Mouse (Mus musculus) hindbrain, embryonic 14.5 days (tissue): ENCODE measurements at regions not wholly inside any gene's neighbourhood (a gene's known extent, or its start where the extent isn't known, plus 50 kb on each side); places are given as distances from the start of the nearest gene placed in this dataset.

Experiments
- ATAC-seq: fragments of 200-750 bp; cut with Nextera tagmentation; 2 replicates; pipeline ENCODE4 v1.8.0; 2017; ENCODE audit warnings: moderate number of reproducible peaks, mild to moderate bottlenecking, moderate TSS enrichment, moderate library complexity; ENCODE audit not compliant: low FRiP score
- DNase-seq: peaks from one replicate; pipeline ENCODE4 v3.0.0-alpha.2; 2015; ENCODE audit warnings: low spot score
- H3K27ac ChIP-seq: fragments of 300-500 bp; sonication (generic); 2 replicates; pipeline ENCODE4 v1.5.1; 2014; ENCODE audit warnings: mild to moderate bottlenecking, moderate library complexity
- H3K27me3 ChIP-seq: fragments of 300-500 bp; sonication (generic); 2 replicates; pipeline ENCODE4 v1.6.1; 2014; ENCODE audit warnings: mild to moderate bottlenecking, low read length, mixed read lengths; ENCODE audit not compliant: control insufficient read depth, insufficient read depth
- H3K36me3 ChIP-seq: fragments of 300-500 bp; sonication (generic); replicated peaks from 2 replicates; pipeline ENCODE4 v1.6.1; 2014; ENCODE audit not compliant: control insufficient read depth, insufficient read depth
- H3K4me1 ChIP-seq: fragments of 300-500 bp; sonication (generic); replicated peaks from 2 replicates; pipeline ENCODE4 v1.6.1; 2014; ENCODE audit warnings: antibody characterized with exemption, low read length, mixed read lengths; ENCODE audit not compliant: control insufficient read depth, insufficient read depth
- H3K4me2 ChIP-seq: fragments of 300-500 bp; sonication (generic); replicated peaks from 2 replicates; pipeline ENCODE4 v1.6.1; 2014; ENCODE audit warnings: mild to moderate bottlenecking, moderate library complexity
- H3K4me3 ChIP-seq: fragments of 300-500 bp; sonication (generic); replicated peaks from 2 replicates; pipeline ENCODE4 v1.5.1; 2014; ENCODE audit warnings: mild to moderate bottlenecking, low read length
- H3K9ac ChIP-seq: fragments of 300-500 bp; sonication (generic); 2 replicates; pipeline ENCODE4 v1.6.1; 2014
- H3K9me3 ChIP-seq: fragments of 300-500 bp; sonication (generic); 2 replicates; pipeline ENCODE4 v1.6.1; 2016; ENCODE audit warnings: low read length; ENCODE audit not compliant: control insufficient read depth
- WGBS: fragments of 180-500 bp; shearing (Covaris S2); extraction: QIAGEN DNeasy Blood & Tissue Kit; methylation state at CpG from one replicate; pipeline ENCODE4 v1.1.7; 2014; 5-methylcytosine and 5-hydroxymethylcytosine counted together

DNA sequence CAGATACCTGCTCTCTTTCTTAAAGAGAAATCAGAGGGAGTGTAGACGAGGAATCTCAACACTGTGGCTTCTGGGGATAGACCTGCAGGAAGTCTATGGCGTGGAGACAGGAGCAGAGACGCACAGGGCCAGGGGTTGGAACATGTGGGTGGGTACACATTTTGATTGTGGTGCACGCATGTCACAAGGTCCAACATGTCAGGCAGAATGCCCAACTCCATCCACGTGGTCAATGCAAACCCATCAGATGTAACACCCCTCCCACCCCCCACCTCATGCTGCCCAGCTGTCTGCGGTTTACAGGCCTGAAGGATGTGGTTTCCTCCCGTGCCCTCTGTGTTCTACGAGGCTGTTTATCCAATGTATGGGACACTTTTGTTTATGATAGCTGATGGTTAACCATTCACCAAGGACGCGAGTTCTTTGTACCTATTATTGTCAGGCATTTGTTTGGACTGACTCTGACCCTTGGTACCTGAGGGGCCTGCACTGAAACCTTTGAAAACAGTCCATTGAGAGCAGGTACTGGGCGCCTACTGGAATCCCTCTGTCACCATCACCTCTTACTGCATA, 142.2 kb downstream of the Irs2 start:
- H3K9me3 ChIP-seq = no peaks in the 10 kb centered on the region
- no peak overlapping the region for H3K27ac ChIP-seq
- DNase-seq = no peak
- H3K4me1 ChIP-seq = 0 out of 2 replicates have a peak, but pooled peaks cover 8% of the 10 kb centered on the region
- H3K4me2 ChIP-seq = no peak overlapping the region
- no peak overlapping the region for H3K4me3 ChIP-seq
- no peaks in the 10 kb centered on the region for H3K36me3 ChIP-seq
- H3K27me3 ChIP-seq = no peaks in the 10 kb centered on the region
- no peak overlapping the region for H3K9ac ChIP-seq
- ATAC-seq = no peak
- 73% methylated on average over 11 of the region's 11 CpGs for WGBS

- Histone ChIP-seq H3K9me3 (no peaks in the 10 kb centered on the region), H3K27ac (0 out of 2 replicates have a peak overlapping the region, but pooled peaks have one; percentile 8), H3K4me3 (no peak overlapping the region), H3K9ac (no peak overlapping the region), H3K4me2 (no peak overlapping the region), H3K4me1 (0 out of 2 replicates have a peak, but pooled peaks cover 5% of the 10 kb centered on the region), H3K27me3 (no peaks in the 10 kb centered on the region), H3K36me3 (no peaks in the 10 kb centered on the region)
- peak; percentile 33 for DNase-seq
- 35% methylated on average over 8 of the region's 8 CpGs for WGBS
- no peak for ATAC-seq
These were observed 142.8 kb downstream of the Irs2 start for GRCm38 (mm10) chr8:10865415-10865821.

GRCm38 (mm10) chr8:10862442-10862841, 145.8 kb downstream of the Irs2 start:
- ATAC-seq (no peak), DNase-seq (no peak)
- Histone ChIP-seq H3K4me1 (0 out of 2 replicates have a peak, but pooled peaks cover 5% of the 10 kb centered on the region), H3K36me3 (no peaks in the 10 kb centered on the region), H3K27me3 (no peaks in the 10 kb centered on the region; the same call in 1 of the 2 replicates), H3K4me2 (no peak overlapping the region), H3K9ac (no peak overlapping the region), H3K4me3 (no peak overlapping the region), H3K9me3 (no peaks in the 10 kb centered on the region), H3K27ac (no peak overlapping the region)
- WGBS = 89% methylated on average over 13 of the region's 13 CpGs

DNA sequence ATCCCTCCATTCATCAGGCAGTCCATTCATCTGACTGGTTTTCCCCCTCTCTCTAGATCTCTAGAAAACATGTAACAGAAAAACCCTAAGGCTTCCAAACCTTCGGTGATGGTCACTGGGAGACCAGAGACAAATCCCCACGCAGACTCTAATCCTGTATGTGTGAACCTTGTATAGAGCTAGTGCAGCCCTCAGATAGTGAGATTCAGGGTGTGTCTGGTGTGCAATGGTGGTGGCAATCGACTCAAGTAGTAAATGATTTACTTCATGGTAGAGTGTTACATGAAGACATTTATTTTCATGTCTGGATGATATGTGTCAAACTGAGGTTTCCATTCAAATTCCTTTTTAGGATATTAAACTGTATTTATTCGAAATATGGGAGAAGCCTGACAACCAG, 147.4 kb downstream of the Irs2 start:
- Histone ChIP-seq H3K4me2 (no peak overlapping the region), H3K27ac (no peak overlapping the region), H3K4me3 (no peak overlapping the region), H3K9me3 (no peaks in the 10 kb centered on the region), H3K36me3 (no peaks in the 10 kb centered on the region), H3K4me1 (0 out of 2 replicates have a peak, but pooled peaks cover 2% of the 10 kb centered on the region), H3K9ac (no peak overlapping the region), H3K27me3 (no peaks in the 10 kb centered on the region; the same call in 1 of the 2 replicates)
- ATAC-seq = no peak
- no peak for DNase-seq
- 90% methylated on average over 4 of the region's 4 CpGs for WGBS

DNA sequence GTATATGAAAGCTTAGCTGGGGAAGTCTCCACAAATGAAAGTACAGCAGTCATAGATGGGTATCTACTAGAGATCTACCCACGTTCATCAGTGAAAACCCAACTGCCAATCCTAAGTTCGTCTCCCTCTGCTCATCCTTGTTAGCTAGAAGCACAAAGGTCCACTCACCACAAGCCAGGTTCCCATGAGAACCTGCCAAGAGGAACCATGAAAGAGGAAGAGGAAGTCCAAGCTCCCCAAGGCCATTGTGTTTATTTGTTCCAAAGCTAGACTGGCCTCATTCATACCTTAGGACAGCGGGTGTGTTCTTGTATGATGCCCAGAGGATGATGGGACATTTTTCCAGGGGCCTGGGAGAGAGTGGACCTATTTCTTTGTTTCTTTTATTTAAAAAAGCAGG, 150.4 kb downstream of the Irs2 start:
- Histone ChIP-seq H3K27ac (no peak overlapping the region), H3K27me3 (no peaks in the 10 kb centered on the region; the same call in 1 of the 2 replicates), H3K9me3 (no peaks in the 10 kb centered on the region), H3K4me3 (no peak overlapping the region), H3K36me3 (no peaks in the 10 kb centered on the region), H3K9ac (no peak overlapping the region), H3K4me1 (no peaks in the 10 kb centered on the region), H3K4me2 (no peak overlapping the region)
- no peak for ATAC-seq
- WGBS = 95% methylated on average over 3 of the region's 3 CpGs
- no peak for DNase-seq

GRCm38 (mm10) chr8:10856996-10857720, 151.1 kb downstream of the Irs2 start:
- H3K4me2 ChIP-seq = no peak overlapping the region
- ATAC-seq (no peak; the same call in 1 of the 2 replicates), DNase-seq (no peak)
- 27% methylated on average over 15 of the region's 15 CpGs for WGBS
- no peaks in the 10 kb centered on the region; the same call in 1 of the 2 replicates for H3K27me3 ChIP-seq
- H3K27ac ChIP-seq = no peak overlapping the region
- no peaks in the 10 kb centered on the region for H3K9me3 ChIP-seq
- H3K4me3 ChIP-seq = no peak overlapping the region
- no peak overlapping the region for H3K9ac ChIP-seq
- H3K4me1 ChIP-seq = no peaks in the 10 kb centered on the region
- H3K36me3 ChIP-seq = no peaks in the 10 kb centered on the region

DNA sequence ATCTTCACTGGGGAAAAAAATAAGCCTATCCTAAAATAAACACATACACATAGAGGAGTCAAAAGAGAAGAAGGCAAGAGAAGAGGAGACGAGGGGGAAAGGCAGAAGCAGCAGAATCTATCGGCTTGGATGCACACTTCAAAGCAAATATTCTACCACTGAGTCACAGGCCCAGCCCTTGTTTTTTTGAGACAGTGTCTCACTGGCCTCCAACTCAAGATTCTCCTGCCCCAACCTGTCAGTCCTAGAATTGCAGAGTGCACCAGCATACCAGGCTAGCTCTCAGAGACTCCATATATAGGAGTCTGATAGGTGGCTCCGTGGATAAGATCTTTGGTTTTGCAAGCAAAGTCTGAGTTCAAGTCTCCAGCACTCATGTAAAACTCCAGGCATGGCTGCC, 152.6 kb downstream of the Irs2 start:
- DNase-seq = no peak
- no peak for ATAC-seq
- WGBS = 89% methylated on average over 3 of the region's 3 CpGs
- Histone ChIP-seq H3K36me3 (no peaks in the 10 kb centered on the region), H3K4me2 (no peak overlapping the region), H3K27ac (no peak overlapping the region), H3K27me3 (no peaks in the 10 kb centered on the region; the same call in 1 of the 2 replicates), H3K4me1 (no peaks in the 10 kb centered on the region), H3K4me3 (no peak overlapping the region), H3K9ac (no peak overlapping the region), H3K9me3 (no peaks in the 10 kb centered on the region)

DNA sequence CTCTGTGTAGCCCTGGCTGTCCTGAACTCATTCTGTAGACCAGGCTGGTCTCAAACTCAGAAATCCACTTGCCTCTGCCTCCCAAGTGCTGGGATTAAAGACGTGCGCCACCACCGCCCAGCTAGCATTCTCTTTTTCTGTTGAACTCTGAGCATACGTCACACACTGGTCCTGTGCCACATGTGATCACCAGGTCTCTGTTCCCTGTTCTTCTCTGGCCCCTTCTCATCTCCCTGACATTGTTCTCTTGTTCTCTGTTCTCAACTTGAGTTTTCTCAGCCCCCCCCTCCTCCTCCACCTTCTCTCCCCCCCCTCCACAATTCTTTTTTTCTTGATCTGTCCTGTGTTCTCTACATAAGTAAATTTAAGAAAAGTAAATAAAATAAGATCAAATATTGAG, 153.1 kb downstream of the Irs2 start:
- DNase-seq (no peak), ATAC-seq (no peak)
- Histone ChIP-seq H3K4me2 (no peak overlapping the region), H3K9ac (no peak overlapping the region), H3K4me3 (no peak overlapping the region), H3K36me3 (no peaks in the 10 kb centered on the region), H3K27ac (no peak overlapping the region), H3K27me3 (no peaks in the 10 kb centered on the region; the same call in 1 of the 2 replicates), H3K9me3 (no peaks in the 10 kb centered on the region), H3K4me1 (no peaks in the 10 kb centered on the region)
- 80% methylated on average over 4 of the region's 4 CpGs for WGBS

GRCm38 (mm10) chr8:10854600-10854999, 153.7 kb downstream of the Irs2 start:
- H3K4me1 ChIP-seq = no peaks in the 10 kb centered on the region
- ATAC-seq (no peak), DNase-seq (no peak)
- H3K4me3 ChIP-seq = no peak overlapping the region
- H3K27ac ChIP-seq = no peak overlapping the region
- H3K4me2 ChIP-seq = no peak overlapping the region
- H3K36me3 ChIP-seq = no peaks in the 10 kb centered on the region
- H3K9ac ChIP-seq = no peak overlapping the region
- no peaks in the 10 kb centered on the region; the same call in 1 of the 2 replicates for H3K27me3 ChIP-seq
- WGBS = 65% methylated on average over 6 of the region's 6 CpGs
- H3K9me3 ChIP-seq = no peaks in the 10 kb centered on the region
